Mouse (Mus musculus) urinary bladder, adult 2 months (tissue): ENCODE results near the gene Dok4. TPM values are rescaled to one million over a fixed set of nuclear protein-coding genes. Genes with fewer than 3 reads are reported as not detected.
"Not testable (repeated sequence)": the region's sequence is repeated elsewhere in the genome, so short reads cannot be mapped to it uniquely, and the experiment has no call there.

Source experiments
- DNase-seq: peaks from one replicate; pipeline ENCODE4 v3.0.0; 2022; ENCODE audit warnings: low spot score
- polyA plus RNA-seq: library from polyadenylated mRNA; depleted of rRNA; stranded (reverse); fragments of >200 nt; gene quantifications from 2 replicates; pipeline ENCODE4 v1.2.3, GENCODE M21; 2012

Gene Dok4
- polyA plus RNA-seq, 1 experiment: 13.6 TPM

DNA sequence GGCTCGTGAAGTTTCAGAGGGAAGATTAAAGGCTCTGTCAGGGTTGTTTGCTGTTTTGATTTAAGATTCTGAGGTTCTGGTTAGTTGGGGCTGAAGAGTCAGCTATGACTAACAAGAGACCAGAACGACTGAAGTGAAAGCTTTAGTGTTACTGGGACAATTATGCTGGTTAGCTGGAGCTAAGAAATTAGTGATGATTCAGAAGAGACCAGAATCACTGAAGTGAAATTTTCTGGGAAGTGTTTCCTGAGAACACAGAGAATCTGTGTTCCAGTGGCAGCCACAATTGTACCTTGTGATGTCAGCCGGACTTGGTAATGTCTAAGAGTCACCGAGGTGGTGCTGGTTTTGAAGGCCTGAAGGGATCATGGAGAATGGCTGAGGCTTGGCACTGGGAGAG is 4.6 kb upstream of the Dok4 start:
- DNase-seq: no peak

- DNase-seq: no peak
Measured at GRCm38 (mm10) chr8:94876820-94877219, 690 bp upstream of the Dok4 start.

DNA sequence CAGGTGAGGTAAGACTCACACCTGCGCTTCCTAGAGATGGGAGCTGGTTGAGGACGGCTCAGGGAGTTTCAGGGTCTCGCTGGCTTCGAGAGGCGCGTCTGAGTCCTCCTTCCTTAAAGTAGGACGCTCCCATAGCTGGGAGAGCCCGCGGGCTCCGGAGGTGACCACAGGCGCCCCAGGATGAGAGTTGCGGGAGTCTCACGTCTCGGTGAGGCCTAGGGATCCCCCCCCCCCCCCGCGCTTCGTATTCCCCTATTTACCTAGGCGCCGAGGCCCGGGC is 319 bp downstream of the Dok4 start:
- DNase-seq: no peak

DNA sequence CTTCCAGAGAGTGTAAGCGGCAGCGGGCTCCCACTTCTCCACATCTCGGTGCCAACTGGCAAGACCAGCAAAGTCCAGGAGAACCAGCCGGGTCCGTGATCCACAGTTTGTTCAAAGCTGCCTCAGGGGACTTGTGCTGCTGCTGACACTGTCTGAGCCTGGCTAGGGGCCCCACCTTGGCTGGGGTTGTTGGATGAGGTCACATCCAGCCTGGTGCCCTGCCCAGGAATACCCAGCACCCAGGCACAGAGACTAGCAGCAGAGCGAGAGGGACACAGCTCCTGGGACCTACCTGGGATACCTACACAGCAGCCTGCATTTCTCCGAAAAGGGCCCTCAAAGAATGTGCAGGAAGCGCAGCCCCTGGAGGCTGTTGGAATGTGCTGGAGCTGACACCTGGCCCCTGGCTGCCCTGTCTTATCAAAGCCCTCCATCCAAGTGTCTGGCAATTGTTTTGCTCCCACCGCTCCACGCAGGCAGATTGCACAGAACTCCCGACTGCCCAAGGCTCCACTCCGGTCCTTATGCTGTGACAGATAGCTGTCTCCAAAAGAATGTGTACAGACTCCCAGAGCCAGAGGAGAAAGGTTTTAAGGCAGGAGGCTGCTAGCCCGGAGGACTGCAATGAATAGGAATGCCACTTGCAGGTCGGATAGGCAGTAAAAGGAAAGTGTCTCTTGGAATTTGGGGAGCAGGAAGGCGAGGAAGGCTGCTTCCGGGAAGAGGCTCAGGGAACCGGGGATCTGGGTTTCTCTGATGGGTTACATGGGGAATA is 847 bp downstream of the Dok4 start:
- no peak for DNase-seq

GRCm38 (mm10) chr8:94874358-94874757 is 1.8 kb downstream of the Dok4 start:
- DNase-seq: peak; percentile 60

DNA sequence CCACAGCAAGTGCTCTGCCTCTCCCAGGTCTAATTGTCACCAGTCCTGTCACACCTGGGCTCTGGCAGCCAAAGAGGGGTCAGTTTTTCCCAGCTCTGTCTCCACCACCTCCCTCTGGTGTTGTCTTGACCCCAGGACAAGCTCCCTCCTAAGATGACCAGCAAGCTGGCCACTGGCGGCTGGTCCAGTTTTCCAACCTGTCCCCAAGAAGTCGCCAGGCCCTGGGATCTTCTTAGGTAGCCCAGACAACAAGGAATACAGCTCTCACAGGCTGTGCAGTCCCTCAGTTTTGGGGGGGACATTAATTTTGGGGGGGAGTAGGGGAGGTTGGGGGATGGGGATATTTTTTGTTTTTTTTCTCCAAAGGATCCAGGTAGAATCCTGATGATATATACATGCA is 3.6 kb downstream of the Dok4 start:
- DNase-seq: no peak

DNA sequence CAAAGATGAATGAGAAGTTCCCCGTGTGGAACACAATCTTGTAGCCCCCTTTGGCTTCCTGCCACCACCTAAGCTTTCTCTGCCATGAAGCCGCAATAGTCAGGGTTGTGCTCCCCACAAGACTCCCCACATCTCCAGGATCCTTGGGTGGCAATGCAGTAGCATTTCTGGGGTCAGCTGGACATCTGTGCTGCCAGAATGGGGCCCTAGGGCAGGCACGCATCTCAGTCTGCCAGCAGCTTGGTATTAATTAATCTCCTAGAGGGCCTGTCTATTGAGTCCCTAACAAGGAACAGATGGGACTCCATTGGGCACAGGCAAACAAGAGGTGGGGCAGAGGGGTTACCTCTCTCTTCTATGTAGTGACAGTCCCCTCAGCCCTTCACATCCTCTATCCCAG is 4.0 kb downstream of the Dok4 start:
- no peak for DNase-seq

GRCm38 (mm10) chr8:94871108-94871894 is 4.8 kb downstream of the Dok4 start:
- DNase-seq: no peak

GRCm38 (mm10) chr8:94870474-94871107 is 5.5 kb downstream of the Dok4 start:
- DNase-seq: no peak

GRCm38 (mm10) chr8:94870003-94870402 is 6.1 kb downstream of the Dok4 start:
- DNase-seq: no peak

DNA sequence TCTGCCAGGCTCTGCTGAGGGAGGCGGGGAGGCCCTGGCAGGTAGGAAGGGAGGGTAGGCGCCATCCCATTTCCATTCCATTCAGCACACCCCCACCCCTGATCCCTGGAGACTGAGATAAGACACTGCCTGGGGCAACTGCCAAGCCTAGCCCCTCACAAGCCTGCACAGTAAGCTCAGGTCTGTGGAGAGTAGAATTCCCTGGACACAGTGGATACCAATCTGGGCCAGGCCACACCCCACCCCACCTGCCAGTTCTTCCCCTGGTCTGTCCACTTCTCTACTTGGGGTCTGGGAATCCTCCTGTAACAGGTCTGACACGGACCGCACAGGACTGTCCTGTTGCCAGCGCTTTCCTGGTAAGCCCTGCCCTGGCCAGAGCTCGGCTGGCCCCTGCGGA is 7.0 kb downstream of the Dok4 start:
- DNase-seq: no peak

- DNase-seq: no peak
Measured at GRCm38 (mm10) chr8:94866921-94867320, 9.2 kb downstream of the Dok4 start.

DNA sequence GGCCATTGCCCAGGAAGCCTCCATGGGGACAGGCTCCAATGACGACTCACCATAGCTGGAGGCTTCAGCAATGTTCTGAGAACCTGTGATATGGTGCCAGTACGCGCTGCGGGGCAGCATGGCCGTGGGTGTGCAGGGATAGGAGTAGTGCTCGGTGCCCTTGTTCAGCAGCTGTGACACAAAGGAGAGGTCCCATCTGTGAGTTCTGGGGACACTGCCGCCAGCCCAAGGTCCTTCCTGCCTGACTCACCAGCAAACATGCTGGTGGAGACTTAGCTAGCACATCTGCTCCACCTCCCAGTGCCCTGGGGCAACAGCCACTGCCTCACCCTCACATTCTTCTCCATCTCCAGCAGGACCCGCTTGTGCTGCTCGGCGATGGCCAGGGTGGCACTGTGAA is 10.8 kb downstream of the Dok4 start:
- DNase-seq: no peak

GRCm38 (mm10) chr8:94863897-94864673 is 12.0 kb downstream of the Dok4 start:
- no peak for DNase-seq

DNA sequence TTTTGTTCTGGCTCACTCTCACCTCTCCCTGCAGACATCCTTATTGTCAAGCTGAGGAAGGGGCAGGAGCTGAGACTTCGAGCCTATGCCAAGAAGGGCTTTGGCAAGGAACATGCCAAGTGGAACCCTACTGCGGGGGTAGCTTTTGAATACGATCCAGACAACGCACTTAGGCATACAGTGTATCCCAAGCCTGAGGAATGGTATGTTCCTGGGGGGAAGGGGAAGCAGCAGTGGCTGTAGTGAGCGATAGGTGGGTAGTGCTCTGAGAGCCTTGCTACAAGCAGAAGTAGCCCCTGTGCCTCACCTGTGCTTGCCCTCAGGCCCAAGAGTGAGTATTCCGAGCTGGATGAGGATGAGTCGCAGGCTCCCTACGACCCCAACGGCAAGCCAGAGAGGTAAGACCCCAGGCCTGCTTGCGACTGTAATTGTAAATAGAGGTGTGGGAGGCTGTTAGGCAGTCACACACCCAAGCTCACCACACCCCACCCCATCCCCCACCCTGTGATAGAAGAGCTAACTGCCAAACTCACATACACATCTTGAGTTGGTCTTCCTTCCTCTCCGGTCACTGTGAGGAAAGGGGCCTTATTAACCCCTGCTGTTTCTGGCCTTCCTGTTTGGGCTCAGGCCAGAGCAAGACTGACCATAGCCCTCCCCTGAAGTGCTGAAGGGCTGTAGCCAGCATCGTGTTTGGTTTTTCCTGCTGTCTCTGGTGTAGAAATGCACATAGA is 13.5 kb downstream of the Dok4 start:
- no peak for DNase-seq

DNA sequence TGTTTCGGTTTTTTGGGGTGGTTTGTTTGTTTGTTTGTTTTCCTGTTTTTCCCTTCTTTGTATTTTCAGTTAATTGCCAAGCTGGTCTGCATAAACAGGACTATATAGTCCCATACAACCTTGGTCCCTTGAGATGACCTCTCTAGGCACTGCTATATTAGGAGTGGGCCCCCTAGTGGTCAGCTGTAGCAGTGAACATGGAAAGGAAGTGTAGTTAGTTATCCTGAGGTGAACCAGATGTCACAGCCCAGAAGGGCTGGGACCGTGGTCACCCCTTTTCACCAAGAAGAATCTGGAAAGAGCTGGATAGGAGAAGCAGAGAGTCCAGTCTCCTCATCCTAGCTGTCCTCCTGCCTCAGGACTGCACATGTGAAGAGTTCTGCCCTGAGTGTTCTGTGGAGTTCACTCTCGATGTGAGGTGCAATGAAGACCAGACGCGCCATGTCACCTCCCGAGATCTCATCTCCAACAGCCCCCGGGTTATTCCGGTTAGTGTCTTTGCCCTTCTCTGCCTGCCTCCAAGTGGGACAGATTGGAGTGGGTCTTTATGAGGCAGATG is 14.7 kb downstream of the Dok4 start:
- no peak for DNase-seq

DNA sequence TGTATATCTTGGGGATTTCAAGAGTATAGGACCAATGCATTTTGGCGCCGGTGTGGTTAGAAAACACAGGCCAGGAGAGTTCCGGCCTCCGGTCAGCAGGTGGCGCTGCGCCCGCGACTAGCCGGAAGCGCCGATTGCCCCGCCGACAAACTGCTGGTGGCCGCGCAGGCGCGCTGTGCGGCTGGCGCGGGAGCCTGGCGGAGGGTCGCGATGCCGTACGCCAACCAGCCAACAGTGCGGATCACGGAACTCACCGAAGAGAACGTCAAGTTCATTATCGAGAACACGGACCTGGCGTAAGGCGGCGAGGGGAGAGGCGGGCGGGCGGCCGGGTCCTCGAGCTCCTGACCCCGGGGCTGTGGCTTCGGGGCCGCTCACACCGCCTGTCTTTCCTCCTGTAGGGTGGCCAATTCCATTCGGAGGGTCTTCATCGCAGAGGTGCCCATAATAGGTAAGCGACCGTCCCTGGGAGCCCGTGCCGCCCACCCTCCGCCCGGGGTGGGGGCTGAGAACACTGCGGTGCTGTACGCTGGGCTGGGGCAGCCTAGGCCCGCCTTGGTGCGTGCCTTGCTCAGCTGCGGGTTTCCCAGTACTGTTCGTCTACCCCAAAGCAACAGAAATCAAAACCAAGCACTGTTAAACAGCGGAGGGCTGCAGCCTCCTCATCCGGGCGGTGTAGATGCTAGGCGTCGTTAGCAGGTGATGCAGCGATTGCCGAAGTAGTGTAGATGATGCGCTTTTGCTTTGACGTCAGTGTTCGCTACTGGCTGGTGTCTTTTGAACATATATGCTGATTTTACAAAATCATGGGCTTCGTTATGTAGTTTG is 18.6 kb downstream of the Dok4 start, which contains the start of gene Polr2c:
TSS of gene Polr2c (plus strand) at position 105 of the 828 bp plus-strand sequence.
- DNase-seq: peak; percentile 91

- DNase-seq: no peak
Measured at GRCm38 (mm10) chr8:94857011-94857345, 19.2 kb downstream of the Dok4 start.

DNA sequence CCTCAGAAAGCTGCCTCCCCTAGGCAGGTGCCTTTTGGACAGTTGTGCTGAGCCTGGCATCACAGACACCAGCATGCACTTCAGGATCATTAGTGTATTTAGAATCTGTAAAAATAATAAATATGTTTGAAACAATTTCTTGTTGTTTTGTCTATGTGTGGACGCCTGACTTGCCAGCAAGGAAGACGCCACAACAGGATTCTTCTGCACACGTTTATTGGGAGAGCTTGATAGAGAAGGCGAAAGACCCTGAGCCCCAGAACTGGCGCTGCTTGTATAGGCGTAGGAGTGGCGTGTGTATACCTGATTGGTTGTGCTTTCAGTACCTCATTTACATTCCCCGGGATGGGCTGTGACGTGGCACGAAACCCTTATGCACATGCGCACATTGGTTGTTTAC is 21.4 kb downstream of the Dok4 start:
- DNase-seq: not testable (repeated sequence)

DNA sequence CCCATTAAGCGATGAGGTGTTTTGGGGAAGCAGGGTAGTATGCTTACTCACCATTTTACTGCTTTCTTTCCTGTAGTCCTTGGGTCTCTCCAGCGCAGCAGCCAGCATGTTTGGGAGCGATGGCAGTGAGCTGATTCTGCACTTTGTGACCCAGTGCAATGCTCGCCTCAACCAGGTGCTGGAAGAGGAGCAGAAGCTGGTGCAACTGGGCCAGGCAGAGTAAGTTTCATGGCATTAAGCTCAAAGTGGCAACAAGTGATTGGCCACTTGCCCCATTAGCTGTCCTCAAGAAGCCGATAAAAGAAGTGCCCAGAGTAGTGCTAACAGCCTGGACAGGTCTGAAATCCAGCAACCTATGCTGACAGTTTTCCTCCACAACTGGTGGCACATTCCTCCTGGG is 26.1 kb downstream of the Dok4 start:
- no peak for DNase-seq
